Mouse (Mus musculus): ENCODE measurements around the gene Kcnk10.

DNA sequence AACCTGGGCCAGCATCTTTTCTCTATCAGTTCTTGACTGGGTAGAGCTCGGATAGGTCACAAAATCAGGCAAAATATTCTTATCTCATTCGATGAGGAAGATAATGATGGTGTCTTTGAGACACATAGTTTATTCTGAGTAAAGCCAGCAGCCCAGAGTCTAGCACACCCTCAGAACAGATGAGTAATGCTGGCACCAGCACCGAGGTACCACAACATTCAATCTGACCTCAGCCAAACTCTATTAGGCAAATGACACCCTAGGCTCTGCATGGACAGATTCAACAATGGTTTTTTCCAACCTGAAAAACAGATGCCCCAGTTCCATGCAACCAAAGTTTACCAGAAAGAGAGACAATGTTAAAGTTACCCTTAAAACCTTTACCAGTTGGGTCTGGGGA lies 108.0 kb downstream of the Kcnk10 start:
- TF ChIP-seq POLR2A (IDR thresholded peaks at IDR 0.05; ENCODE audit: borderline replicate concordance, extremely low read depth, low read depth, low read length): no peak
- TF ChIP-seq CTCF (IDR thresholded peaks at IDR 0.05; ENCODE audit: insufficient read depth, low read length): no peak

Data from lung, adult 2 months (tissue).